Mouse (Mus musculus) stomach, postnatal 0 days (tissue): ENCODE results near the gene Gm13030.

ENCODE experiments used
- CTCF ChIP-seq: IDR thresholded peaks from 2 replicates; pipeline ENCODE4 v1.5.1; 2016; ENCODE audit warnings: antibody characterized with exemption, low read depth, mild to moderate bottlenecking, moderate library complexity
- EP300 ChIP-seq: optimal IDR thresholded peaks from 2 replicates; pipeline ENCODE3; 2016; ENCODE audit warnings: antibody characterized with exemption

DNA sequence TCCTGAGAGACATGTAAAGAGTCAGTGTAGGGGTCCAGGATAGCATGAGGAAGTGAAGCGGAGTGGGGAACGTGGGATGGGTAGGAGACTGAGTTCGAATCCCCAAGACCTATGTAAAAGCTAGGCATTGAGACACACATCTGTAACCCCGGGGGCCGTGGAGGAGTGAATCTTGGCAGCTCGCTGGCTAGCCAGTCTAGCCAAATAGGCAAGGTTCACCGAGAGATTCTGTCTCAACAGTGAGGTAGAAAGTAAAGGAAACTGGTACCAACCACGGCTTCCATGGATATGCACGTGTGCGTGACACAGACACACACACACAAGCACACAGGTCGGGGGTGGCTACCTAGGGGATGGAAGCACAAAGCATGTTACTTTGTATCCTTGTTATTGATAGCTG is 6.0 kb upstream of the Gm13030 start:
- TF ChIP-seq EP300, result no peak
- TF ChIP-seq CTCF, result no peak
